Mouse (Mus musculus) layer of hippocampus, postnatal 14 days (tissue): ENCODE measurements around the gene Pcolce2. TPM values are rescaled to one million over a fixed set of nuclear protein-coding genes. Genes with fewer than 3 reads are reported as not detected.
A peak's percentile ranks its signal among the peaks of the same experiment; 100 is the strongest.
"Not testable (repeated sequence)": the region's sequence is repeated elsewhere in the genome, so short reads cannot be mapped to it uniquely, and the experiment has no call there.

Experiments used
- DNase-seq, 2 experiments: peaks; one replicate each; pipeline ENCODE4 v3.0.0; 2021 to 2022; ENCODE audit warnings: low spot score in 2 of 2, mixed read lengths in 1 of 2
- long read RNA-seq, 2 experiments: library from polyadenylated mRNA; stranded (forward); transcript quantifications; one replicate each; pipeline ENCODE4 v2.0.0; 2021
- total RNA-seq, 2 experiments: library from RNA; stranded (reverse); gene quantifications; 2 replicates each; pipeline ENCODE4 v1.2.3; 2021

The Pcolce2 gene
- 1 to 10 TPM; 4.2 to 4.9 TPM for total RNA-seq
- long read RNA-seq, experiment 1, full-length matches to known transcripts: 3 of 3 reads
- long read RNA-seq, experiment 1, partial matches to known transcripts: 0 of 3 reads
- long read RNA-seq, experiment 1, other reads (novel, unspliced or antisense): 0 of 3 reads
- long read RNA-seq, experiment 2, full-length matches to known transcripts: 5 of 5 reads
- long read RNA-seq, experiment 2, partial matches to known transcripts: 0 of 5 reads
- long read RNA-seq, experiment 2, other reads (novel, unspliced or antisense): 0 of 5 reads

DNA sequence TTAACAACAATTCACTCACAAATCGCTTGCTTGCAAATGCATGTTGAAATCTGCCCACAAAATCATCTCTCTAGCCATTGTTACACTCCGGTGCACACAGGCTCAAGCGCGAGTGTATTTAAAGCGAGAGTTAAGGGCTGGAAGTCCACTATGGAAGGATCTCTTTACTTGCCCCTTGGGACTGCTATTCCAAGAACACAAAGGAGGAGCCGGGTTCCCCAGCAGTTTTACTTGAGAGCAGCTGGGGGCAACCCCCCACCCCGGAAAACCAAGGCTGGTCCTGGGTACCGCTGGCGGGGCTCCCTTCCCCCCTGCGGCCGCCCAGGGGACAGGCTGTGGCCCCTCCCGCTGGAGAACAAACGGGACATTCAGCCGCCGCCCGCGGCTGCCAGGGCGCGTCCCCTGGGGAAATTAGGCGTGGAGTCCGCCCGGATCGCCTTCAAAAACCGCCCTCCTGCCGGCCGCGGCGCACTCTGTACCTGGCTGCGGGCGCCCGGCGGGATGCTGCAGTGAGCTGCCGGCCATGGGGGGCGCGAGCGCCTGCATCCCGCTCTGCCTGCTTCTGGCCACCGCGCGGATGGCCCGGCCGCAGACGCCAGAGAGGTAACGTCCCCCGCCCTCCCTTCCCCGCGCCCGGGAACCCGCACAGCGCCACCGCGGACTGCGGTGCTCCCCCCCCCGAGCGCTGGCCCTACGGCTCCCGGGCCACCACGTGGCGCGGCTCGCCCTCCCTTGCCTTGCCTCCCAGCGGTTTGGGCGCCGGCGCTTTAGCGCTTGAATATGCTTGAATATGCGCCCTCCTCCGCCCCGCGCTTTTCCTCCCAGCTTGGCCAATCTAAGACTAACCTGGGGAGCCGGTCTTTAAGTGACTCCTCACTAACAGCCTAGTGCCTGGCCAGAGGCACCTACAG, at the start of gene Pcolce2:
Gene Pcolce2, plus strand, starts transcription at position 331 of the 911 bp plus-strand sequence.
- DNase-seq: peak in 1 of 2 experiments; percentile 11

GRCm38 (mm10) chr9:95588070-95588469, 49.3 kb upstream of the Pcolce2 start:
- DNase-seq: no peak

DNA sequence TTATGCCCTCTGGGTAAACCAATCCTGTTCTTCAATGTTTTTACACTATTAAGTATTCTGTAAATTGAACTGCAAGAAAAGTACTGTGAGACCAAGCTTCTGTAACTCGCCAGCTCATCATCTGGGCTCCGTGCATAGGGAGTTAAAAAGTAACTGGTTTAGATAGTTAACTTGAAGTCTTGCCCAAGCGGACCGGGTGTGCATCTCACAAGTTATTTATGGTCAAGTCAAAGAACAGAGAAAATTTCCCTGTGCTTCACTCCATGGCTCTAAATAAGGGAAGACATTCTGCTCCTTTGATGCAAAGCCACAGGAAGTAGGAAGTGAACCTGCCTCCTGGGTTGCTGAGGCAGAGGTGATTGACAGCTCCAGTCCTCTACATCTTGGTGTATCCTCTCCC, 43.1 kb upstream of the Pcolce2 start:
- no peak for DNase-seq

DNA sequence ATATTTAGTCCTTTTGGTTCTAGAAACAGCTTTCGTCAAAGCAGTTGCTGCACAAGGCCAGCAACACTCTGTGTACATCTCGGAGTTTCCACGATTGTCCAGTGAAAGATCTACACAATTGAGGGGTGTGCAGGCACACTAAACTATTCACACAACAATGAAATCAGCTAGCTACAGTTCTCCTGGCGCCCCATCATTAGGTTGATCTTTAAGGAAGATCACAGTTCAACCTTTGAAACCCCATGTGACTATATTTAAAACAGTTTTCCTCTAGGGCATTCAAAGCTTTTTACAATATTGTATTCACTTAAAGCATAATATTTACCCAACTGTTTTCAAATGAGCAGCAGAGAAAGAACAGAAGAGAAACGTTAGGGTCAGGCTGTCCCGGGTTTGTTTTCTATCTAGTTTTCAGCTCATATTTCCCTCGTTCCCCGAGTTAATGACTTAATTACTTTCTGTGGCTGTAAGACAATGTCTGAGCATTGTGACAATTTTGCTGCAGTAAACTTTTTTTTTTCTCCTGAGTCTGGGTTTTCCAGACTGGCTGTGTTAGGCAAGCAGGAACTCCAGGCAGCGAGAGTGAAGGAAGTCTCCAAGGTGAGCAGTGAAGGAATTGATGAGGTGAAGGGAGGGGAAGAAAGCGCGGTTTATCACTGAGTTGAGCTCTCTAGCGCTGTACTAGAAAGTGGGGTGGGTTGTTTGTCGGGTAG, 39.8 kb upstream of the Pcolce2 start:
- no peak for DNase-seq

- no peak for DNase-seq
Measured at GRCm38 (mm10) chr9:95598179-95598721, 39.2 kb upstream of the Pcolce2 start.

- DNase-seq: no peak
Measured at GRCm38 (mm10) chr9:95599399-95599798, 38.0 kb upstream of the Pcolce2 start.

DNA sequence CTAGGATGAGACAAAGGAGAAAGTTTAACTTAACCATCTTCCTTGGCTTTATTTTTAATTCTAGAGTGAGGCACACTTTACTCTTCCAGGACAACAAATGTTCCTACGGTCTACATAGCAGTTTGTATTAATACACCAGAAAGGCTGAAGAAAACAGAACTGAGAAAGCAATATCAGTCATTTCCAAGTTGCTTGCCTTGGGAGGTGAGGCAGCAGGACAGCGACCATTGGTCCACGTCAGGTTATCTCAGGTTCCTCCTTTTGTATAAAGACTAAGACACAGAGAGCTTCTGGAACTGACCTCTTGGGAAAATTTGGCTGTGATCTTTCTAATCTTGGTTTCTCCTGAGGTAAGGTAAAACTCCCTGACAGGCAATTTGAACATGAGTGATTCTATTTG, 34.6 kb upstream of the Pcolce2 start:
- no peak for DNase-seq

GRCm38 (mm10) chr9:95603316-95603715, 34.1 kb upstream of the Pcolce2 start:
- DNase-seq: no peak

GRCm38 (mm10) chr9:95607196-95607595, 30.2 kb upstream of the Pcolce2 start:
- DNase-seq: no peak

GRCm38 (mm10) chr9:95612246-95612768, 25.1 kb upstream of the Pcolce2 start:
- DNase-seq: no peak

GRCm38 (mm10) chr9:95613426-95614127, 23.8 kb upstream of the Pcolce2 start:
- DNase-seq: no peak

- DNase-seq: no peak
Measured at GRCm38 (mm10) chr9:95614861-95615615, 22.4 kb upstream of the Pcolce2 start.

DNA sequence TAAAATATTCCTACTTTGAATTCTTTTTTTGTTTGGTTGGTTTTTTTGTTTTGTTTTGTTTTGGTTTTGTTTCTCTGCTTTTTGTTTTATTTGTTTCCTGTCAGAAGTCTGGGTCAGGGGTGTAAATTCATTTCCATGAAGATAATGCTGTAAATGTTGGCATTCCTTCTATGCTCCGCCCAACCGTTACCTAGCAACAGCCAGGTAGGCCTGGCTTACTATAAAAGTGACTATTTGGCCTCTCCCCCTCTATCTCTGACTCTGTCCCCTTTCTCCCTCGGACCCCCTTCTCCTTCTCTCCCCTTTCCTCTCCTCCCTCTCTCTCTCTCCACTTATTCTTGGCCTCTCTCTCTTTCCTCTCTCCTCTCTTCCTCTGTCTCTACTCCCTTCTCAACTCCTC, 21.4 kb upstream of the Pcolce2 start:
- DNase-seq: no peak

- DNase-seq: no peak
Measured at GRCm38 (mm10) chr9:95618572-95618971, 18.8 kb upstream of the Pcolce2 start.

GRCm38 (mm10) chr9:95624072-95624471, 13.3 kb upstream of the Pcolce2 start:
- DNase-seq: no peak

- no peak for DNase-seq
Measured at GRCm38 (mm10) chr9:95628439-95628948, 8.9 kb upstream of the Pcolce2 start.

- not testable (repeated sequence) for DNase-seq
Measured at GRCm38 (mm10) chr9:95629561-95629960, 7.8 kb upstream of the Pcolce2 start.

DNA sequence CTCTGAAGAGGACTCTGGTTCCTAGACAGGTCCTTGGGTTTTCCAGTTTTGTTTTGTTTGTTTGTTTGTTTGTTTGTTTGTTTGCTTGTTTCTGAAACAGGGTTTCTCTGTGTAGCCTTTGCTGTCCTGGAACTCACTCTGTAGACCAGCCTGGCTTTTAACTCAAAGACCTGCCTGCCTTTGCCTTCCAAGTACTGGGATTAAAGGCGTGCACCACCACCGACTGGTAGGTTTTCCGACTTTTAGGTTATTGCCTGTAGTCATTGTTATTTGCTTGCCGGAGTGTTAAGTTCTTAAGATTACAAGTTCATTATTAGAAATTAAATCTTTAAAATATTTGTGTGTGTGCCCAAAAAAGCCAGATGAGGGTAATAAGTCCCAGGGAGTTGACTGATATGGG, 1.0 kb upstream of the Pcolce2 start:
- no peak for DNase-seq

DNA sequence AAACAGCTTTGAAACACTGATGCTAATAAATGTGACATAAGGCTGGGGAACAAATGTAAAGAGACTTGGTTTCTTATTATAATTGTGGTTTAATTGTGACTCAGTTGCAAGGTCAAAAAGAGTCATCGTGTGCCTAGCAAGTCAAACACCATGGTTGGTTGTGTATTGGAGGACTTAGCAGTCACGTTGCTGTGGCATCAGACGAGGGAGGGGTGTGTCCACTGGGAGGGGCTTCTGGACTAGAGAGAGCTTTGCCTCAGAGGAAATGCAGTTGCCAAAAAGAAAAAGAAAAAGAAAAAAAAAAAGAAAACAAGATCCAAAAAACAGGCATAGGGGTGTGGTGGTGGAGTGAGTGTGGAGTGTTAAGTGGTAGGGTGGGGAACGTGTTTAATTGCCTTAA, 2.5 kb downstream of the Pcolce2 start:
- no peak for DNase-seq

GRCm38 (mm10) chr9:95645926-95646325, 8.5 kb downstream of the Pcolce2 start:
- no peak for DNase-seq
